Mouse (Mus musculus) spleen, adult 2 months (tissue): ENCODE measurements around the gene Col11a1.

ENCODE experiments used
- CTCF ChIP-seq: fragments of 200-500 bp; IDR thresholded peaks from 2 replicates; pipeline ENCODE4 v1.5.1; 2011; ENCODE audit warnings: mild to moderate bottlenecking, inconsistent platforms; ENCODE audit not compliant: insufficient read depth, insufficient read length, insufficient replicate concordance; ENCODE audit errors: extremely low read depth
- POLR2A ChIP-seq: fragments of 200-500 bp; IDR thresholded peaks from 2 replicates; pipeline ENCODE4 v1.6.1; 2011; ENCODE audit warnings: low read depth, low read length, inconsistent platforms

DNA sequence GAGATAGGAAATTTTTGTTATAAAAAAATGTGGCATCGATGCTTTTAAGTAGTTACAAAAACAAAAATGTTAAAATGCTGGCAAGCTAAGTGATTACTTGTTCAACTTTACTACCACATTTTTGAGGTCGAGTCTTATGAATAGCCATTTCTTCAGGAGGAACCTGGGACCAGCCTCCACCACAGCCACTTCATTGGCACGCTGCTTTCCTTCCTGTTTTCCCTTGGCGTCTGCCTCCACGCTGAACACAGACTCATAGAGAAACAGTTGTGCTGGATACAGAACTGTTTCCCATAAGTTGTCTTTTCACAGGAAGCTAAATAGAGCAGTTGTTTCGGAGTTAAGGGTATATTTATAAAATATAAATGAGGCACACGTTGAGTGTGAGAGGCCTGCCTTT, 69.0 kb downstream of the Col11a1 start:
- TF ChIP-seq CTCF = no peak
- TF ChIP-seq POLR2A = no peak
